Mouse (Mus musculus) layer of hippocampus, adult 6 months (tissue): ENCODE measurements around the gene Tmem259. TPM values are rescaled to one million over a fixed set of nuclear protein-coding genes. Genes with fewer than 3 reads are reported as not detected.

Source experiments
- long read RNA-seq, 2 experiments: library from polyadenylated mRNA; unstranded; transcript quantifications; one replicate each; pipeline ENCODE4 v2.0.0; 2019 to 2020
- polyA plus RNA-seq: library from polyadenylated mRNA; unstranded; fragments of <200 nt; fragmentation: Nextera tagmentation; gene quantifications from 2 replicates; pipeline ENCODE4 v1.2.3, GENCODE M21; 2021

Tmem259 gene
- polyA plus RNA-seq: 11.9 and 12.3 TPM in 2 replicates
- long read RNA-seq, experiment 1, transcript Tmem259-201 (11 exons, 2,225 nt): major isoform, 6 of 39 reads
- long read RNA-seq, experiment 1, partial matches to known transcripts: 27 of 39 reads
- long read RNA-seq, experiment 1, other reads (novel, unspliced or antisense): 5 of 39 reads
- long read RNA-seq, experiment 2, transcript Tmem259-201 (11 exons, 2,225 nt): major isoform, 14 of 40 reads
- long read RNA-seq, experiment 2, partial matches to known transcripts: 12 of 40 reads
- long read RNA-seq, experiment 2, other reads (novel, unspliced or antisense): 10 of 40 reads

GRCm38 (mm10) chr10:79984195-79984816 is at the start of gene Tmem259:
Gene Tmem259, minus strand, starts transcription at chr10:79984330.

DNA sequence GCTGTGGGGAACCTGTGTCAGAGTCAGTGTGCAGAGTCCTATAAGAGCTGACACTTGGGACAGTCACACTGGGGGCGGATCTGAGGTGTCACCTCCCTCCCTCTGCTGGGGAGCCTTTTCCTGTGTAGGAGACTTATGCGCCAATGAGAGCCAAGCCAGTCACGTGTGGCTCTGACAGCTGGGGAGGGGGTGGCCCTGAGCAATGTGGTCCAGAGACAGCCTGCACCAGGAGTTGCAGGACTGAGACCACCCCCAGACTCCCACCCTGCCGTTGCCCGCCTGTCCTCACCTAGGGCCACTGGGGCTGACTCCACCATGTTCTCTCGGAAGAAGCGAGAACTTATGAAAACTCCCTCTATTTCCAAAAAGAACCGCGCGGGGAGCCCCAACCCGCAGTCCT is 32.4 kb upstream of the Tmem259 start, which contains the start of gene Arhgap45:
Gene Arhgap45, plus strand, starts transcription at position 143 of the 400 bp plus-strand sequence.

DNA sequence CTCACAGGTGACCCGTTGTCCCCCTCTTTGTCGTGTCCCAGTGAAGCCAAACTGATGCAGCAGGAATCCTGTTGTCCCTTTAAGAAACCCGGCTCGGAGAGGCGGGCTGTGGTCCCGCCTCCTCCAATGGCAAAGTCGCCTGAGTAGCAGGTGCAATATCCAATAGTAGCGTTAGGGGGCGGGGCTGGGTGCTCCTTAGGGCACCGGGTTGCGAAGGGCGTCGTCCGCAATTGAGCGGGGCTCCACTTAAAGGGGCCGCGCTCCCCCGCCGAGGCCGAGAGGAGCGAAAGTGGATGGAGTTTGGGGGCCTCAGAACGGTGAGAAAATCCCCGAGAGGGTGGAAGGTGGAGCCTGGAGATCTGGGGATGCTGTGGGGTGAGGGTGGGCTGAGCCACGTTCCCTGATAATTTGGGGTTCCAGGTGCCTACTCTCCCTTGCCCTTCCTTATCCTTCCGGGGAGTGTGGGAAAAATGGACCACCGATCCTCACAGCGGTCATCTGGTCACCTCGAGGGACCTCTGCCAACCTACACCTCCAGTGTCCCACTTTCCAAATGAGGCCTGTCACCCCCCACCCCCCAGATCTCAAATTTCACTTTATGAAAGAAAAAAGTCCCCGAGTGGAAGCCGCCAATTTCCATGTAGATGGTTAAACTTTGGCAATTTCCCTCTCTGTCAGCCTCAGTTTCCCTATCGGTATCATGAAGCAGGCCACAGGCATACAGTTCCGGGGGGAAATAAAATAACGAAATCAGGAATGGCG is 12.3 kb upstream of the Tmem259 start, which contains the start of gene Abca7:
Gene Abca7, plus strand, starts transcription at position 223 of the 762 bp plus-strand sequence.

GRCm38 (mm10) chr10:79988506-79989271 is 4.6 kb upstream of the Tmem259 start, which contains the start of gene Cnn2:
Gene Cnn2, plus strand, starts transcription at chr10:79988584.

GRCm38 (mm10) chr10:79970415-79971182 is 13.5 kb downstream of the Tmem259 start, which contains the start of gene Grin3b:
Gene Grin3b, plus strand, starts transcription at chr10:79970715.

DNA sequence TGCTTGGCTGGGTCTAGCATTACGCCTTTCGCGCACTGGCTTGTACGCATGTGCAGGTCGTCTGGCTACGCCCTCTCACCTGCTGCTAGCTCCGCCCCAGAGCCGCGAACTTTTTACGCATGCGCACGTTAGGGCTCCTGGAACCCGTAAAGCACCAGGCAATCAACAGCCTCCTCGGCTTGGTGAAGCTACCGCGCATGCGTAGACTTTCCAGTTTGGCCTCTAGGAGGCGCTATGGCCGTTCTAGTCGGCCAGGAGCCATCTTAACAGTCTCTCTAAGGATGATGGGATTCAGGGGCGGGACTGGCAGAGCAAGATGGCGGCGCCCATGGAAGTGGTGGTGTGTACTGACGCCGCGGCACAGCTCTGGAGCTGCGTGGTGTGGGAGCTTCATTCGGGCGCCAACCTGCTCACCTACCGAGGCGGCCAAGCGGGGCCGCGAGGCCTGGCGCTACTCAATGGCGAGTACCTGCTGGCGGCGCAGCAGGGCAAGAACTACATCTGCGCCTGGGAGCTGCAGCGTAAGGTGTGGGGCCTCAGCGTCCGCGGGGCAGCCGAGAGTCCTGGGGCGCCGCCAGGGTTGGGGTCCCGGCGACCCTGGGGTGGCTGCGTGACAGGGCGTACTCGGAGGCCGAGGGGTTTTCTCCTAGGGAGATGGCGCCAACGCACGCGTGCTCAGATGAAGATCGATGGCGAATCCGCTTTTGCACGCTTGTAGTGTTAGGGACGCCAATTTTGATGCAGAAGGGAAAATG is 24.1 kb downstream of the Tmem259 start, which contains the start of gene Wdr18:
Gene Wdr18, plus strand, starts transcription at position 306 of the 755 bp plus-strand sequence.

DNA sequence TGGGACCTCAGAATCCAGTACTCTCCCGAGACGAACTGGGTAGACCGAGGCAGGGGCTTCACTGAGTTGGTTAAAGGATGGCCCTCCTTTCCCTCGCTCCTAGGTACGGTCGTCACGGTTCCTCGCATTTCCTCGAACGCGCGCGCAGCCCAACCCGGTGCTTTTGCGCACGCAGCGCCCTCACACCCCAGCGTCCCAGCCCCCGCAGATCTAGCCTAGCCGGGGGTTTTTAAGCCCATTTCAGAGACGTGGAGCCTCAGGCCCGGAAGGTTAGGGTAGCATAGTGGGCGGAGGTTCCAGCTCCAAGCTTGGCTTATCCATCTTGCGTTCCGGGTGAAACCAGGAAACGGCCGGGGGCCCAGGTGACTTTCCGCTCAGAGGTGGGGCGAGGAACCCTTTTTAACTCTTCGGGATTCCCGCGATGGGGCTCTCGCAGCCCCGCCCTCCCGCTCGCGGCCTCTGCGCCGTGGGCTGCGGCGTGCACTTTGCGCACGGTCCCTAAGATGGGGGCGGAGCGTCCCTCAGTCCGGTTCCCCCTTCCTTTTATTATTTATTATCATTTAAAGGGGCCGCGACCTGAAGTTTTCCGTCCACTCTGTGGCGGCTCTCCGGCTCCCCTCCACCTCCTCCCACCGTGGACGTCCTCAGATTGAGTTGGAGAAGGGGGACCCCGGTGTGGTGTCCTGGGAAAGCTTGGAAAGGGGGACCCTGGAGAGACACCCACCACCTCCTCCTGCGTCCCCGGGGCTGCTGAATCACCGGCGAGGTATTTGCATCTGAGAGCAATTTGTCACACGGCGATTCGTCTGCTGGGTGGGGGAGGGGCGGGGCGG is 57.4 kb downstream of the Tmem259 start, which contains the start of gene Arid3a:
Gene Arid3a, plus strand, starts transcription at position 553 of the 833 bp plus-strand sequence.

Other genes starting within 250 kb of the Tmem259 start
- gene Polrmt, start 237.7 kb downstream of the Tmem259 start, polyA plus RNA-seq: 15.8 and 20.0 TPM in 2 replicates
- 1.9 and 3.3 TPM in 2 replicates for gene Fgf22, start 229.3 kb downstream of the Tmem259 start, polyA plus RNA-seq
- 7.6 and 10.5 TPM in 2 replicates for gene Rnf126, start 217.4 kb downstream of the Tmem259 start, polyA plus RNA-seq
- gene Fstl3, start 207.1 kb downstream of the Tmem259 start, polyA plus RNA-seq: 0.79 and 0.89 TPM in 2 replicates
- 1.3 and 1.7 TPM in 2 replicates for gene Prss57, start 193.4 kb downstream of the Tmem259 start, polyA plus RNA-seq
- gene Palm, start 190.8 kb downstream of the Tmem259 start, polyA plus RNA-seq: 67.9 and 93.7 TPM in 2 replicates
- gene Misp, start 163.3 kb downstream of the Tmem259 start, polyA plus RNA-seq: 0.15 and 0.28 TPM in 2 replicates
- 17.4 and 20.4 TPM in 2 replicates for gene Ptbp1, start 129.9 kb downstream of the Tmem259 start, polyA plus RNA-seq
- gene Prtn3, start 109.9 kb downstream of the Tmem259 start, polyA plus RNA-seq: 4.5 and 6.4 TPM in 2 replicates
- 35.4 and 44.1 TPM in 2 replicates for gene Plppr3, start 109.7 kb downstream of the Tmem259 start, polyA plus RNA-seq
- not detected in 2 replicates for gene Elane, start 98.1 kb downstream of the Tmem259 start, polyA plus RNA-seq
- gene Cfd, start 93.5 kb downstream of the Tmem259 start, polyA plus RNA-seq: not detected in 2 replicates
- gene Med16, start 75.4 kb downstream of the Tmem259 start, polyA plus RNA-seq: 44.2 and 50.2 TPM in 2 replicates
- not detected in 2 replicates for gene Gm26602, start 73.5 kb downstream of the Tmem259 start, polyA plus RNA-seq
- gene Kiss1r, start 67.4 kb downstream of the Tmem259 start, polyA plus RNA-seq: 4.1 and 4.4 TPM in 2 replicates
- gene R3hdm4, start 63.1 kb downstream of the Tmem259 start, polyA plus RNA-seq: 232 and 239 TPM in 2 replicates
- gene Arid3a, start 57.3 kb downstream of the Tmem259 start, polyA plus RNA-seq: 0.87 and 1.7 TPM in 2 replicates
- gene Wdr18, start 24.2 kb downstream of the Tmem259 start, polyA plus RNA-seq: 87.4 and 87.9 TPM in 2 replicates
- gene Grin3b, start 13.6 kb downstream of the Tmem259 start, polyA plus RNA-seq: 0.06 and 0.11 TPM in 2 replicates
- gene Cnn2, start 4.3 kb upstream of the Tmem259 start, polyA plus RNA-seq: 12.4 and 13.3 TPM in 2 replicates
- 1.3 and 1.6 TPM in 2 replicates for gene Abca7, start 12.2 kb upstream of the Tmem259 start, polyA plus RNA-seq
- gene Arhgap45, start 32.3 kb upstream of the Tmem259 start, polyA plus RNA-seq: 1.6 and 1.7 TPM in 2 replicates
- 232 and 241 TPM in 2 replicates for gene Polr2e, start 55.5 kb upstream of the Tmem259 start, polyA plus RNA-seq
- gene Gpx4, start 62.8 kb upstream of the Tmem259 start, polyA plus RNA-seq: 945 and 1,045 TPM in 2 replicates
- 2.8 and 3.1 TPM in 2 replicates for gene Sbno2, start 121.2 kb upstream of the Tmem259 start, polyA plus RNA-seq
- 16.5 and 18.4 TPM in 2 replicates for gene Stk11, start 131.5 kb upstream of the Tmem259 start, polyA plus RNA-seq
- 943 and 1,004 TPM in 2 replicates for gene Atp5d, start 154.3 kb upstream of the Tmem259 start, polyA plus RNA-seq
- gene Cbarp, start 156.5 kb upstream of the Tmem259 start, polyA plus RNA-seq: 55.5 and 72.9 TPM in 2 replicates
- 8.3 and 11.7 TPM in 2 replicates for gene Midn, start 163.9 kb upstream of the Tmem259 start, polyA plus RNA-seq
- gene Cirbp, start 181.7 kb upstream of the Tmem259 start, polyA plus RNA-seq: 162 and 186 TPM in 2 replicates
- 10.6 and 11.0 TPM in 2 replicates for gene 1600002K03Rik, start 188.6 kb upstream of the Tmem259 start, polyA plus RNA-seq
- 7.4 and 8.6 TPM in 2 replicates for gene Efna2, start 195.2 kb upstream of the Tmem259 start, polyA plus RNA-seq
- gene Mum1, start 242.1 kb upstream of the Tmem259 start, polyA plus RNA-seq: 22.1 and 23.6 TPM in 2 replicates